Mouse (Mus musculus): ENCODE measurements around the gene Sh3bp1.

Sh3bp1 gene

DNA sequence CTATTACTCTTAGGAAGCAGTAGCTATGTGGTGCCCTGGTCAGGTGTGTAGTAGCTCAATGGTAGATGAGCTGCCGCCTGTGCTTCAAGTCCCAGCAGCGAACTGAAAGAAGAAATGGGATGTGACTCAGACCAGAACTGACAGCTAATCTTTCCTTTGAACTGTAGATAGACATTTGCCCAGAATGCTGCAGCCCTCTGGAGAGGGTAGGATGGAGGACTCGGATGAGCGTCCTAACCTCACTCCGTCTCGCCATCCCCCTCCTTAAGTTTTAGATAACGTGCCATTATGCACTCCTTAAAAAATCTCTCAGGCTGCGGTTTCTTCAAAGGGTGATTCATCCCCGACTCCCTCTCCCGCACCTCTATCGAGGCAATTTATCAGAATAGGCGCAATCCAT is 20.3 kb downstream of the Sh3bp1 start:
- CTCF ChIA-PET: interaction anchor here in 3 of 4 experiments (0.7 to 1.8 kb wide), 4 partner anchors 9 to 54 kb away, joined by 3 to 6 read pairs (median 4); no protein-coding TSS in a partner anchor
- POLR2A ChIA-PET: interaction anchor here in 3 of 4 experiments (0.5 to 8.3 kb wide), 6 partner anchors 8 to 182 kb away, joined by 3 to 123 read pairs (median 6); partner anchors contain the start of gene Lgals1 (in 1 of the 3)

DNA sequence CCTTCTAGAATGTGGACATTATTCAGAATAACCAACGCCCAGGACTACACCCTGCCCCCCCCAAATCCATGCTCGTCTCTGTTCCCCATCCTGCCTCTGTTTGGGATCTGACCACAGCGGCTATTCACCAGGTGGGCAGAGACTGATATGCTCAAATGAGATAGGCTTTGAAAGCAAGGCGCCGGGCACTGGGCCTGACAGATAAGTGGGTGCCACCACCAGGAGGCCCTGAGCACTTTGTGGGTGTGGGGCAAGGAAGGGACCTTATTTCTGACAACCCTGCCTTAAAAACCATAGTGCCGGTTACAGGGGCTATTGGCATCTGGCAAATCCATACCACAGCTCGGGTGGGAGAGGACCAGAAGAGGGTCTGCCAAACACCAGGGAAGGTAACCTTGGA is 23.1 kb downstream of the Sh3bp1 start:
- POLR2A ChIA-PET: interaction anchor here in 3 of 4 experiments (0.7 to 9.7 kb wide), 9 partner anchors 5 to 26 kb away, joined by 3 to 123 read pairs (median 4); partner anchors contain the start of gene Pdxp (in 3 of the 3)
- CTCF ChIA-PET: interaction anchor here in 2 of 4 experiments (1.1 to 1.5 kb wide), 6 partner anchors 9 to 204 kb away, joined by 3 to 8 read pairs (median 4); partner anchors contain the start of gene Pdxp (in 1 of the 2)

DNA sequence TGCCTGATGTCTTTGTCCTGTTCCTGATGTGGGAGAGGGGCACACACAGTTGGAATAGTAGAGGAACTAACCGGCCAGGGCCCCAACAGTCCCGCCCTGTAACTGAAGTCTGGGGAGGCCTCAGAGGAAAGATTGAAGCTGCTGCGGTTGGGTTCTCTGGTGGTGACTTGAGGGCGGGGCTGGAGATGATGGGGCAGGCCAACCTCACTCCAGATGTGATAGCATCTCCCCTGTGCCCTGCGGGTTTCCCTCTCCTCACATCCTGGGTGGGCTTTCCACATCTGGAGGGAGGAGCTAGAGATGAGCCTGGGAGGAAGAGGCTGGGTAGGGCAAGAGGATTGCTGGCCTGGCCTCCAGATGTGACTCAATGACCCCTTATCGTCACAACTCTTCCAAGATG is 24.0 kb downstream of the Sh3bp1 start:
- POLR2A ChIA-PET: interaction anchor here in 3 of 4 experiments (0.7 to 9.7 kb wide), 9 partner anchors 6 to 35 kb away, joined by 3 to 123 read pairs (median 4); partner anchors contain the start of genes Pdxp (in 3 of the 3) and Nol12 (in 2 of the 3)

DNA sequence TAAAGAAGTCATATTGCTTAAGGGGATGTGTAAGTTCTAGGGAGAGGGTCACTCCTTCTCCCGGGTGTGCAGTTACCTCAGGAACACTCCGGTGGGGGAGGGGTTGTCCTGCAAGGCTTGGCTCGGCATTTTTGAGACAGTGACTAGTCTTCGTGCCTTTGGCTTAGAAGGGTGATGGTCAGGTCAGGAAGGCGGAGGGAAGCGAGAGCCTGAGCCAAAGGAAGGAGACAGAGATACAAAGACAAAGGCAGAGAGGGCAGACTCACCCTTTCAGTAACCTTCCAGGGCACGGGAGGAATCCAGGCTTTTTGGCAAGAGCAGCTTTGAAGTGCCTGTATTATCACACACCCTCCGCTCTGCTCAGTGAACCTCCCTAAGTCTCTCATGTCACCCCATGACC is 25.6 kb downstream of the Sh3bp1 start:
- POLR2A ChIA-PET: interaction anchor here in 2 of 4 experiments (0.7 to 9.7 kb wide), 6 partner anchors 8 to 33 kb away, joined by 3 to 123 read pairs (median 4); partner anchors contain the start of genes Pdxp (in 2 of the 2) and Nol12 (in 1 of the 2)
- CTCF ChIA-PET: interaction anchor here in 3 of 4 experiments (0.9 to 4.0 kb wide), 6 partner anchors 9 to 114 kb away, joined by 3 to 29 read pairs (median 4); no protein-coding TSS in a partner anchor

More for the DNA sequence above, 24.0 kb downstream of the Sh3bp1 start:
- CTCF ChIA-PET: interaction anchor here in 3 of 4 experiments (0.6 to 4.0 kb wide), 10 partner anchors 7 to 203 kb away, joined by 3 to 16 read pairs (median 4); partner anchors contain the start of genes Nol12 (in 1 of the 3) and Pdxp (in 1 of the 3)

DNA sequence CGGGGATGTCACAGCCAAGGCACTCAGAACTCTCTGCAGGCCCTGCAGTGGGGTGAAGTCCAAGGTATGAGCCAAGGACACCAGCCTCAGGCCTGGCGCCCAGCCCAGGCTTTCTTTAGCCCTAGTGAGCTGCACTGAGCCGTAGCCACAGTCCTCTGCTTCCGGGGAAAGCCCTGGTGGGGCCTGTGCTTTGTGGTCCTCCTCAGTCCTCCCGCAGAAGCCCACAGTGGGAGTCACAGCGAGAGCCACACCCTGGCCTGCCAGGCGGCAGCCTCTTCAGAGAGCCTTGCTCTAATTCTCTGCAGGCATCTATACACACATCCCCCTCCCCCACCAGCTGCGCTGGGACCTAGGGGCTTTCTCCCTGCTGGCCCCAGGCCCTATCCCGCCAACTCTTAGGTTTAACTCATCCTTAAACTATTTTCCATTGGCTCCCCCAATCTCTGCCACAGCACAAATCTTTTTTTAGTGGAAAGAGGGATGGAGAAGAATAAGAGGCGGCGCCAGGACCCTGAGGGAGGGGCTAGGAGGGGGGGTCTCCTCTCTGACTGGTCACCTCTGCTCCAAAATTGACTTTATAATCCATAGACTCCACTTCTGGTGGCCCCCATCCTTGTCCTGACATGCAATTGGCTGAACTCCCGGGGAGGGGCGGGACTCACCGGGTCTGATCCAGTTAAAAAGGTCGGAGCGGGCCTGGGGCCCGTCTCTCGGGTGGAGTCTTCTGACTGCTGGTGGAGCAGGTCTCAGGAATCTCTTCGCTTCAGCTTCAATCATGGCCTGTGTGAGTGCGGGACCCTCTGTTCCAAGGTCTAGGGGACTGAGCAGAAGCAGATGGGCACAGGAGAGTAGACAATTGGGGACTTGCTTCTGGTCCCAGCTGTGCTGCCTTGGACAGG is 26.7 kb downstream of the Sh3bp1 start, which contains the start of gene Lgals1:
TSS of gene Lgals1 (plus strand) at position 705 of the 899 bp plus-strand sequence.
- ChIA-PET POLR2A (interaction anchor here in 2 of 4 experiments (0.9 to 9.7 kb wide), 6 partner anchors 9 to 22 kb away, joined by 3 to 123 read pairs (median 11); partner anchors contain the start of genes Pdxp (in 2 of the 2), Triobp (in 2 of the 2) and Nol12 (in 1 of the 2)), CTCF (interaction anchor here in 2 of 4 experiments (1.0 to 4.0 kb wide), 6 partner anchors 10 to 146 kb away, joined by 3 to 29 read pairs (median 4); partner anchors contain the start of gene Pdxp (in 1 of the 2))

DNA sequence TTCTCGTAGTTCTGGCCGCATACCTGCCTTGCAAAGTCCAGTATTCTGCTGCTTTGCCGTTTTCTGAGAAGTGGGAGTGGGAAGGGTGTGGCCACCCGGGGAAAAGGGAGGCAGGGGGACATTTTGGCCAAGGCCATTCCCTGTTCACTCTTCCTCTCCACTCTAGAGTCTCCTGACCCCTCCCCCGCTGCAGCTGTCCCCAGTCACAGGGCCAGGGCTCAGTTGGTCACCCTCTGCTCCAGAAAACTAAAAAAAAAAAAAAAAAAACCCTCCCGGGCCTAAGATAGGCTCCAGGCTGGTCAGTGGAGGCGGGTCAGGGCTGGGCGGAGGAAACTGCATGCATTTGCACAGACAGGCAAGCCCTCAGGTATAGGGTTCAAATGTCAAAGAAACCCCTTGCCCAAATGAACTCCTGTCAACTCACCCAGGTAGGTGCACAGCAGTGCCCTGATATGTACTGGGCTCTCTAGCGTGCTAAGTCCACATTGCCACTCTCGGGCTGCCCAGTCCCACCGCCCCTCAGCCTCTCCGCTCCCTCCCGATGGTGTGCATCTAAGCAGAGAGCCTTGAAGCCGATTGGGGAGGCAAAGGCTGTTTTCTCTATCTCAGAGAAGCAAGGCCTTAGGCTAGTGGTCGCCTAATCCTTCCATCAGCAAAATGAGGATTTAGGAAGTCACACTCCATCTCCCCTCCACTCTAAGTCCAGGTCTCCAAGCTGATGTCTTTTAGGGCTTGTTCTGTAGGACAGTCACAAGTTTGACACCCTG is 27.6 kb downstream of the Sh3bp1 start:
- ChIA-PET POLR2A (interaction anchor here (0.6 to 9.7 kb wide), 25 partner anchors 8 to 496 kb away, joined by 3 to 123 read pairs (median 5); partner anchors contain the start of genes Pdxp (in 3 of the 4), Triobp (in 3 of the 4), Gga1 (in 1 of the 4) and Gm49510 (in 1 of the 4)), CTCF (interaction anchor here in 3 of 4 experiments (0.6 to 4.0 kb wide), 9 partner anchors 11 to 457 kb away, joined by 3 to 29 read pairs (median 8); no protein-coding TSS in a partner anchor)

DNA sequence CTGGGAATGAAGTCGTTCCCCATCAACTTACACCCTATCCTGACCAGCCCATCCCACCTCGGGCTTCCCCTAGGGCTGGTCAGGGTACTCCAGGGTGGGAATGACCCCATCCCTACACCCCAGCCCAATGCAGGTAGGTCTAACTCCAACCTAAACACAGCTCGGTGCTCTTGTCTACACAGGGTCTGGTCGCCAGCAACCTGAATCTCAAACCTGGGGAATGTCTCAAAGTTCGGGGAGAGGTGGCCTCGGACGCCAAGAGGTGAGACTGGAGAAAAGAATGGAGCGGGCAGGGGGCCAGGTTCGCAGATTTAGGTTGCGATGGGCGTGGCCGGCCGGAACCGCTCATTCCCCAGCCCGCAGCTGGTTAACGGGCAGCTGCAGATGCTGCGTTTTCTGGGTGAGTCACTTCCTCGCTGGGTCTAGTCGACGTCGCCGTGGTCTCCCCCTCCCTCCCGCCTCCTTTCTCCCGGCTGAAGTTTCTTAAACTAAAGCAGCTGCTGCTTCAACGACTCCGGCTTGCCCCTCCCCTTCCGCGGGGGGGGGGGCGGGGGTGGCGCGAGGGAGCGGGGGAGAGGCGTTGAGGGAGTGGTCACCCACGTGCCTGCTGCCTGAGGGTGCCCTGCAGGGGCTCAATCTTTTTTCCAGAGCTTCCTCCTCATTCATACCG is 28.4 kb downstream of the Sh3bp1 start:
- POLR2A ChIA-PET: interaction anchor here (0.6 to 9.7 kb wide), 33 partner anchors 8 to 496 kb away, joined by 3 to 123 read pairs (median 4); partner anchors contain the start of genes Pdxp (in 3 of the 4), Triobp (in 3 of the 4), Gga1 (in 1 of the 4) and Gm49510 (in 1 of the 4)
- CTCF ChIA-PET: interaction anchor here in 3 of 4 experiments (0.6 to 4.0 kb wide), 17 partner anchors 8 to 588 kb away, joined by 3 to 29 read pairs (median 3); partner anchors contain the start of gene Gga1 (in 1 of the 3)

DNA sequence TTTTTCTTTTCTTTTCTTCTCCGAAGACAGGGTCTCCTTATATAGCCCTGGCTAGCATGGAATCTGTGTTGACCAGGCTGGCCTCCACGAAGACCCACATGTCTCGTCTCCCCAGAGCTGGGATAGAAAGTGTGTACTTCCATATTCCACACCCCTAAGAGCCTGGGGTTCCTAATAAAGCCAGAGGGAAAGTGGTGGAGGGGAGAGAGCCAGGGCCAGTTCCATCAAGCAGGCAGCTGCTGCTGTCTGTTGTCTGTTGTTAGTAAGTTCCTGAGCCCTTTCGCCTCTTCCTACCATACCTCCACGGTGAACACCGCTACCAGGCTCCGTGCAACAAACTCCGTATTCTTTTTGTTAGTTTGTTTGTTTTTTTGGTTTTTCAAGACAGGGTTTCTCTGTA is 29.0 kb downstream of the Sh3bp1 start:
- ChIA-PET POLR2A (interaction anchor here (0.6 to 9.7 kb wide), 27 partner anchors 9 to 1041 kb away, joined by 3 to 123 read pairs (median 4); partner anchors contain the start of genes Pdxp (in 3 of the 4), Triobp (in 2 of the 4), Gga1 (in 1 of the 4) and Gm49510 (in 1 of the 4)), CTCF (interaction anchor here in 3 of 4 experiments (0.6 to 3.6 kb wide), 12 partner anchors 9 to 588 kb away, joined by 3 to 29 read pairs (median 3); partner anchors contain the start of gene Gga1 (in 1 of the 3))

DNA sequence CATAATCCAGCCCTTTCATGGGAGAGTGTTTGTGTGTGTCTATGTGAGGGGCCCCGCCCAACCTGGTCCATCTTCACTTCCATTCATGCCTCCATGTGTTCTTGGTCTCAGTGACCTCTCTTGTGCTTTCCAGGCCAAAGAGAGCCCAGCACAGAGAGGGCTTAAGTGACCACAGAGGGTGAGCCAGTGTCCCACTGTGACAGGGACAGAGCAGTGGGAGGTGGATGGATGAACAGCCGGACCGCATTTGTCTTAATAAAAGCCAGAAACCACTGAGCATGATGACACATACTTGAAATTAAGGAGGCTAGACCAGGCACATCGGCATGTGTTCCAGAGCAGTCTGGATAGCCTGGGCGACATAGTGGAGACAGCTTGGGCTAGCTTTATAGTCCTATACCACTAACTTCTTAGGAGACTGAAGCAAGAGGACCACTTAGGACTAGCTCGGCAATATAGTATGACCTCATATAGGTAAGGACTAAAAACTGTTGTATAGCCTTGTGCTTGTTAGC is 30.7 kb downstream of the Sh3bp1 start:
- POLR2A ChIA-PET: interaction anchor here in 3 of 4 experiments (0.7 to 9.7 kb wide), 10 partner anchors 8 to 217 kb away, joined by 3 to 123 read pairs (median 4); partner anchors contain the start of gene Pdxp (in 3 of the 3)
- CTCF ChIA-PET: interaction anchor here in 2 of 4 experiments (1.6 to 4.5 kb wide), 4 partner anchors 13 to 15 kb away, joined by 4 to 71 read pairs (median 28); partner anchors contain the start of gene Pdxp (in 2 of the 2)

DNA sequence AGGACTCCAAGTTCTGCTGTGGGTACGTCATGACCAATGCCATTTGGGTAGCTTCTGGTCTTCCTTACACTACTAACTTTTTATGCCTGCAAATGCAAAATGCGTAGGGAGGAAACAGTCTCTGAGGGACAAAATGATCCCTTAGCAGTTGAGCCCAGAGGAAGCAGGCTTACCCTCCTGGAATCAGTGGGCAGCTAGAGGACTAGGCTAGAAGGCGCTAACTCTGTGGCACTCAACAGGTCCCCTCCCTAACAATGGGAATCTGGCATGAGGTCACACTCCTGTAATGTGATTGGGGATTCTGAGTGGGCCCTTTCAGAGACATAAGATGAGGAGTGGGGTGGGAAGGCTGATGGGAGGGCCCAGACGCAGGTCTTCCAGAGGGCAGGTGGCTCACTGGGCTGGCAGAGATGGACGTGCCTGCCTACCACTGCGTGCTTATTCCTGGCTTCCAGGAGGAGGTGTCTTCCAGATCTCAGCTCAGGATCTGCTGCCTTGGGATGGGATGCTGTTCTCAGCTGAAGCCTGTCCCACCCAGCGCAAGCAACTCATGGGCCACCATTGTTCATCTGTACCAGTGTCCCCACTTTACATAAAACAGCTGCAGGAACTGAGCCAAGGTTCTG is 31.3 kb downstream of the Sh3bp1 start:
- POLR2A ChIA-PET: interaction anchor here (0.7 to 9.7 kb wide), 18 partner anchors 9 to 218 kb away, joined by 3 to 123 read pairs (median 4); partner anchors contain the start of genes Pdxp (in 3 of the 4), Triobp (in 2 of the 4) and Gga1 (in 1 of the 4)
- CTCF ChIA-PET: interaction anchor here (0.5 to 4.5 kb wide), 28 partner anchors 9 to 343 kb away, joined by 3 to 71 read pairs (median 4); partner anchors contain the start of genes Pdxp (in 2 of the 4) and Triobp (in 2 of the 4)

DNA sequence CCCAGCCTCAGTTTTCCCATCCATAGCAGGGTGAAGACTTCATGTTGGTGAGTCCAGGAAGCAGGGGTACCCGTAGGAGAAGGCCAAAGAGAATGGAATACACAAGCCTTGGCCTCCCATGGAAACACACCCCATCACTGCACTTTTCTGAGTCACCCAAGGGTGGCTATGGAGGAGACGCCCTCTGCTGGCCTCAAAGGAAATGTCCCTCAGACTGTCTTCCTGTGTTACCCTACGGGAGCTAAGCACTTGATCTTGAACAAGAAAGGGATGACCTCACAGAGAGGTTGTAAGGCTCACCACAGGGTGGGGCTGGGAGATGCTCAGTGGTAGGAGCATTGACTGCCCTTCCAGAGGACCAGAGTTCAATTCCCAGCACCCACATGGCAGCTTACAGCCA is 32.0 kb downstream of the Sh3bp1 start:
- CTCF ChIA-PET: interaction anchor here (0.5 to 4.5 kb wide), 44 partner anchors 9 to 1980 kb away, joined by 3 to 71 read pairs (median 4); partner anchors contain the start of genes Pdxp (in 3 of the 4) and Triobp (in 2 of the 4)
- POLR2A ChIA-PET: interaction anchor here (0.6 to 9.7 kb wide), 17 partner anchors 10 to 100 kb away, joined by 3 to 123 read pairs (median 4); partner anchors contain the start of genes Pdxp (in 2 of the 4), Triobp (in 2 of the 4) and Gga1 (in 1 of the 4)

DNA sequence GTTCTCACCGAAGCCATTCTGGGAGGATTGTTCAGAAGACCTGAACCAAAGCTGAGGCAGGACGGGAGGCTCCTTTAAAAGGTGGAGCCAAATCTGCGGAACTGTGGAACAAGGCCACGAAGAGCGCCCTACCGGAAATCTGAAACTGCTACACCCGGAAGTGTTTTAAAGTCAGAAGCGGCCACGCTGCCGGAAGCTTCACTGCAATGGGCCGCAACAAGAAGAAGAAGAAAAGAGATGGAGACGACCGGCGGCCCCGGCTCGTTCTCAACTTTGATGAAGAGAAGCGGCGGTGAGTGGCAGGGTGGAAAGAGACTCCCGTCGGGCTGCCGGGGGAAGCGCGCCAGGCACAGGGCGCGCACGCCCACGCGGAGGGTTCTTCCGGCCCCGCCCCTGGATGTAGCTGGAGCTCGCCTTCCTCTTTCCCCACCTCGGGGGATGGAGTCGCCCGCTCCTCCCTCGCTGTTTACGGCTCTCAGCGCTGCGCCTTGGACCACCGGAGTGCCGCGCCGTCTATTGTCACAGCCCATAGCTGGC is 35.3 kb downstream of the Sh3bp1 start, which contains the start of gene Nol12:
TSS of gene Nol12 (plus strand) at position 150 of the 537 bp plus-strand sequence.
- CTCF ChIA-PET: interaction anchor here (0.6 to 1.7 kb wide), 18 partner anchors 8 to 311 kb away, joined by 3 to 10 read pairs (median 5); partner anchors contain the start of genes Pdxp (in 1 of the 4) and Triobp (in 1 of the 4)
- POLR2A ChIA-PET: interaction anchor here (0.5 to 5.6 kb wide), 56 partner anchors 8 to 1597 kb away, joined by 3 to 36 read pairs (median 4); partner anchors contain the start of genes Pdxp (in 4 of the 4), Triobp (in 4 of the 4), Ankrd54 (in 1 of the 4) and Gga1 (in 1 of the 4)

DNA sequence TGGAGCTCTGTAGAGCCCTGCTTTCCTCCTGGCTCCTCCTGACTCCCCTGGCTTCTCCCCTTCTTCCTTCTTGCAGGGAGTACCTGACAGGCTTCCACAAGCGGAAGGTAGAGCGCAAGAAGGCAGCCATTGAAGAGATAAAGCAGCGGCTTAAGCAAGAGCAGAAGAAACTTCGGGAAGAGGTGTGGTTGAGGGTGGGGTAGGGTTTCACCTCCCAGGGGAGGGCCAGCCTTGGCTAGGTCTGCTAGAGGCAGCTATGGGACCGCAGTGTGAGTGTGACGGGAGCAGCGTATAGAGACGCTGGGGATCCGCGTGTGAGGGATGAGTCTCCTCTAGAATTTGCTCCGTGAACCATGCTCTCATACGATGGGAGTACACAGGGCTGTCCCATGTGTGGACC is 36.8 kb downstream of the Sh3bp1 start:
- CTCF ChIA-PET: interaction anchor here in 2 of 4 experiments (1.6 to 2.2 kb wide), 2 partner anchors 12 to 21 kb away, joined by 3 to 8 read pairs; no protein-coding TSS in a partner anchor
- POLR2A ChIA-PET: interaction anchor here in 2 of 4 experiments (0.7 to 5.6 kb wide), 7 partner anchors 8 to 207 kb away, joined by 3 to 36 read pairs (median 4); partner anchors contain the start of genes Pdxp (in 1 of the 2) and Triobp (in 1 of the 2)

DNA sequence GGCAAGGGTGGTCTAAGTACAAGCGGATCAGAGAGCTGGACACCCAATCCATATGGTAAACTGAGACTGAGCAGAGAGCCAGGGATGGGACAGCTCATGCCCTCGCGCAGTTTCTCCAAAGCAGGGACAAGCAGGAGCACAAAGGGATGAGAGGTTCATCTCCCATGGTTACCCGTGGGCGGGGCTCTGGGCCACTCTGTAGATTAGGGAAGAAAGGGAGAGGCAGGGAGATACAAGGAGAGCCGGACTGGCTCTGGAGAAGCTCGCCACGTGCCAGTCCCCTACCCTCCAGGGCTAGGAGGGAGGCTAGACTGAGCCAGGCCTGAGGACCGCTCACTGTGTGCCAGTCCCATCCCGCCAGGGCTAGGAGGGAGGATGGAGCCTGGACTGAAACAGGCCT is 37.7 kb downstream of the Sh3bp1 start:
- POLR2A ChIA-PET: interaction anchor here (0.6 to 5.6 kb wide), 7 partner anchors 9 to 22 kb away, joined by 3 to 36 read pairs (median 4); partner anchors contain the start of genes Pdxp (in 1 of the 4) and Triobp (in 1 of the 4)
- CTCF ChIA-PET: interaction anchor here in 3 of 4 experiments (0.6 to 2.2 kb wide), 3 partner anchors 11 to 968 kb away, joined by 3 to 8 read pairs (median 5); no protein-coding TSS in a partner anchor
